Mouse (Mus musculus) liver, adult (tissue): ENCODE data around the gene Rpl19.

ENCODE experiments used
- GATA4 ChIP-seq: IDR thresholded peaks from 2 replicates; pipeline ENCODE4 v1.6.1; 2014; ENCODE audit warnings: mild to moderate bottlenecking, low read length; ENCODE audit not compliant: insufficient replicate concordance

The Rpl19 gene

GRCm38 (mm10) chr11:98077086-98077485 lies 50.6 kb downstream of the Rpl19 start:
- no peak for TF ChIP-seq GATA4
